Mouse (Mus musculus) mesoderm, embryonic 11.5 days (tissue): Measurements from ENCODE around the gene Sept11.

Experiments
- DNase-seq: peaks from one replicate; pipeline ENCODE4 v3.0.0-alpha.2; 2012; ENCODE audit warnings: low read depth, low spot score

The Sept11 gene

DNA sequence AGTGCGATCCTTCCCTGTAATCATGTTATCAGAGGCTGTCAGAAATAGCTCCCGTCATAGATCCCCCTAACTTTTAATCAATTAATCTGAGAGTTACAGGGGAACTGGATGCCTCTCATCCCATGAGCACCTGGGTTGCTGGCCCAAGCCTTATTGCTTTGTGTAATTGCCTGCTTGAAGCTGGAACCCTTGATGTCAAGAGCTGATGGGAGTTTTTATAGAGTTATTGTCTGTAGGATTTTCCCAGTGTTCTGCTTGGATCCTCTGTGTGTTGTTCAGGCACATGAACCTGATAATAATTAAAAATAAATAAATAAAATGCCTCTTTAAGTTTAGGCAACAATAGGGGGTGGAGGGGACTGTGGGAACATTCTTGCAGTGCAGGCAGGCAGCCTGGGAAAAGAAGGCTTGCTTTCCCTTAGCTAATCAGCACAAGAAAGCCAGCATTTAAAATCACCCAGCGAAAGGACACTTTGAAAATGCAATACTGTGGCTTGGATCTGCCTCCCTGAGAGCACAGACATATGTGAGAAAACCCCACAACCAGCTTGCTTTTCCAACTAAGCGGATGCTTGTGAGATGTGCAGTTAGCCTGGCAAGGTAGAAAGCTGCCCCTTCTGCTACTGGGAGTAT lies 33.8 kb downstream of the Sept11 start:
- DNase-seq, result no peak

DNA sequence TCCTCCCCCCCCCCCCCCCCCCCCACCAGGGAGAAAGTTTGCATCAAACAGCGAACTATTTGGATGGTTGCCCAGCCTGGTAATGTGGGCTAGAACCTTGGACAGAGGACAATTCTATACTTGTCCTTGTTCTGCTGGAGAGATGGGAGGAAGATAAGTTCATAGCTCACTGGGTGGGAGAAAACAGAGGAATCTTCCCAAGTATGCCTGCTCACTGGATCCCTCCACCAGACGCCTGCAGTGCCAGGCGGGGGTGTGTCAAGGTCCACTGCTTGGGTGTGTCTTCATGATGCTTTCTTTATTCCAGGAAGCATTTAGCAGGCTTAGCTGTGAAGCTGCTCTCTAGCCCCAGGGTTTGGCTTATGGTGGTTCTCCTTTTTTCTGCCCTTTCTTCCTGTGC lies 34.5 kb downstream of the Sept11 start:
- peak; percentile 46 for DNase-seq

DNA sequence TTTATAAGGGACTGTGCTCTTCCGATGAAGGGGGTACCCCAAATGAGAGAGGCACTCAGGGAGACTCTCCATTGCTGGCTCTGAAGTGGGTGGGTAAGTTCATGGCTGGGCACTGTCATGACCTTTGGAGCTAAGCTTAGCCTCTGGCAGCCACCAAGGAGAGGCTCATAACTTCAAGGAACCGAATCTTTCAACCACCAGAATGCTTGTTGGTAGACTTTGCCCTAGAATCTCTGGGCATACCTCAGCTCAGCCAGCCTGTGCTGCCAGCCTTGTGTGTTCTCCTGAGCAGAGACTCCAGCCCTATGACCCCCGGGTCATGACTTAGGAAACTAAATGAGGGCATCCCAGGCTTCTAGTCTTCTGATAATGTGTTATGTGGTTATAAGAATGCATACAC lies 35.5 kb downstream of the Sept11 start:
- no peak for DNase-seq

DNA sequence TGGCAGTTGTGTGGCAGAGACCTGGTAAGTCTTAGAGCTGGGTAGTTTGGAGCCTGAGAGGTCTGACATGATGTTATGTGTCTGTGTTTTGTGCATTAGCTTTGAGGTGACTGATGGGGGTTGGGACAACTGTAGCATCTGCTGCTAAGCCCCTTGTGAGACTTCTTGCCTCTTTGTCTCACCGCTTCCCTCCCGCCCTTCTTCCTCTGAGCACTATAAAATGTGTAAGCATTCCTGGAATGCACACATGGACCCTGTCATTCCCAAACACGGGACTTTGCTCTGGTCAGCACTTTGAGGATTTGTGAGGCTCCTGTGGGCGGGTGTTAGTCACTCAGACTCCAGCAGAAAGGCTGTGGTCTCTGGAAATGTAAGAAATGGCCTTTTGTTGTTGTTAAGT lies 36.7 kb downstream of the Sept11 start:
- peak; percentile 88 for DNase-seq

DNA sequence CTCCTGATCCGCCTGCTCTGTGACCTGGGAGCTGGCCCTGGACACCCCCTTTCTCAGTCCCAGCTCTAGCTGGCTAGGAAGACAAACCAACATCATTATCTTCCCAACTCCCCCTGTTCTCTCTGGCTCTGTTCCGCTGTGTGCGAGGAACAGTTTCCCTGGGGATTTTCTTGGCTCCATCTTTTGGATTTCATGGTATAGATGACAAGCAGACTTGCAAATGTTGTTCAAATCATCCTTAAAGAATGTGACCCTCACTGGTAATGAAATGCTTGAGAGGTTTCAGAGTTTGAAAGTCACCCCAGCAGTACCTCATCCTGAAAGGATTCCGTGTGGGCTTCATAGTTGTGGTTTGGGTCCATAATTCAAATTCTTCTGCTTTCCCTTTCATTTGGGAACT lies 38.2 kb downstream of the Sept11 start:
- no peak for DNase-seq

DNA sequence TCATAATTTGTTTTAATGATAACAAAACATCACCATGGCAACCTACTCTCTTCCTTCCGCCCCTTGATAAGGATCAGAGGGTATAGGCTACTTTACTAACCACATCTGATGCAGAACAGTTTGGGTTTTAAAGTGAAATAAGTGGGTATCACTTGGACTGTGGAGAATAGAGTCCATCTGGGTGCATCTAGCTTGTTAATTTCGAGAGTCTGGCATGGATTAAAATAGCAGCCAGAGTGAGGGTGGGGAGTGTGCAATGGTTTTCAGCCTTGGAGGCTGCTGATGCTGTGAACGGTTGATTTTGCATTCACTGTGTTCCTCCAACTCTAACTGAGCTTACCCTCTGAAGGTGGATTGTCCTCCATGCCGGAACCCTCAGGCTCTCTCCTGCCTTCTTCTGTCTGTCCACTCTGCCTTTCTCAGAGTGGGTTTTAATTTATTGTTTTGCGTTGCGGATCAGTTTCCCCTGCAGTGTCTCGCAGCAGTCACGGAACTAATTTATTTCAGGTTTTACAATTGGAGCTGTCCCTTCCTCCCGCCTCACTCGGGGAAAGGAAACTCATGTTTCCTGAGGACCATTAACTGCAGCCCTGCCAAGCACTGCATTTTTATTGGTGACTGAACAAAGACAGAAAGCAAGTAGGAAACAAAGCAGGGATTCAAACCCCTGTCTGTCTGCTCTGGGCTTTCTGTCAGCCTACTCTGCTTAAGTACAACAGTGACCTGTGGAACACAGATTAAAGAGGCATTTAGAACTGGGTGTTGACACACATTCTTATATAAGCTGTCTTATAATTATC lies 40.4 kb downstream of the Sept11 start:
- peak; percentile 65 for DNase-seq

DNA sequence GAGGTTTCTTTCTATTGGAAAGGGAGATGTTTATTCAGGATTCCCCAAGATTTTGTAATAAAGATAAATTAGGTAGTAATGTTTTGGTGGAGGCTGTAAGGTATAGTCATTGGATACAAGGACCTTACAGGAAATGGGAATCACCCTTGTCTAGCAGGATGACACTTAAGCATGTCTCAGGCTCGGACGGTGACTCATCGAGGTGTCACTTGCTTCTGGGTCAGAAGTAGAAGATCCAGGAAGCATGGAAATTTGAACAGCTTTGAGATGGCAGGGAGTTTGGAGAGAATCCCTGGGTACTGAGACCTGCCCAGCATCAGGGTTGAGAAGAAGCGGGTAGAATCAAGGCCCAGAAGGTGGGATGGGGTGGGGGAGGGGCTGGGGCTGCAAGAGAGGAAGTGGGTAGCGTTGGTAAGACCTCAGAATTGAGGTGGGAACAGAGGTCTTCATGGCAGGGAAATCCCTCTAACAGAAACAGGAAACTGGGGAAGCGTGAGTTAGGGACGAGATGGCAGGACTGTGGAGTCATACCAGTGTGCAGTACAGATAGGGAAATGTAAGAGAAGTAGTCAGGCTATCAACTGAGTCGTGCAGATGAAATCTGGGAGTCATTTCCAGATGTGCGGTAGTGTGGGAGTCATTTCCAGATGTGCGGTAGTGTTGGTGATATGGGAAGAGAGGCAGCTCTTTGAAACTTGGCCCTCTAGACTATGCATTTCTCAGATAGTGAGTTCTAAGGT lies 42.3 kb downstream of the Sept11 start:
- DNase-seq, result no peak

DNA sequence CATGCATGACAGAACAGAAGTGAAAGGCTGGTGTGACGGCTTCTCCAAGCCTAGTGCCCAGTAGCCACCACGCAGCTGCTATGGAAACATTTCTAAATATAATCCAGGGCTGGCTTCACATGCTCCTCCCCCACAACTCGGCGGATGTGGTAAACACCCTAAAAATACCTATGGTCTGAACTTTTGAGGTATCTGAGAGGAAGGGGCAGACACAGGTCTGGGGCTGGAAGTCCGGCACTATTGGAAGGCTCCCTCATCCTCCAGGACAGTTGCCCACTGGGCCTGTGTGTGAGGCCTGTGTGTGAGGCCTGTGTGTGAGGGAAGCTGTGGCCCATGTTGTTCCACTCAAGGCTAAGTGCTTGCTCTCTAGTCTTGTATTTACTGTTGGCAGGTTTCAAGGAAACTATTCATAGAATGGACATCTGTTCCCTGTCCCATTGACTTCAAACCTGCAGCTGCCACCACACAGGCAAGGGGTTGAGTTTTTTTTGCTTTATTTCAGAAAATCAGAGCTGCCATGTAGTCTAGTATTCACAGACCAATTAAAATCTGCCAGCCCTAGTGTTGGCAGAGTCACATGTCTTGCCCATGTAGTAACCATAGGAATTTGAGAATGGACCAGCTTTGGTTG lies 43.8 kb downstream of the Sept11 start:
- no peak for DNase-seq

DNA sequence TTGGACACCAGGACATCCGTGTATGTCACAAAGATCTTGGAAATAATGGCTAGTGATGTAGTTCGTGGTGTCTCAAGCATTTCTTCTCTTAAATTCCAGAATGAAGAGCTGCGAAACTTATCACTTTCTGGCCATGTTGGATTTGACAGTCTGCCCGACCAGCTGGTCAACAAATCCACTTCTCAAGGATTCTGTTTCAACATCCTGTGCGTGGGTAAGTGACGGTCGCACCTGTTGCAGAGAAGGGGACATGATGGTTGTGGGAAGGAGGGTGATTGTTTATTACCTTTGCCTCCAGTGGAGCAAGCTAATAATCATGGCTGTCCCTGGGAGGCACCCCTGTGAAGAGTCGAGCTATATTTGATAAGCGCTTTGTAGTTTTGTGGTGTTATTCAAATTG lies 46.1 kb downstream of the Sept11 start:
- no peak for DNase-seq

DNA sequence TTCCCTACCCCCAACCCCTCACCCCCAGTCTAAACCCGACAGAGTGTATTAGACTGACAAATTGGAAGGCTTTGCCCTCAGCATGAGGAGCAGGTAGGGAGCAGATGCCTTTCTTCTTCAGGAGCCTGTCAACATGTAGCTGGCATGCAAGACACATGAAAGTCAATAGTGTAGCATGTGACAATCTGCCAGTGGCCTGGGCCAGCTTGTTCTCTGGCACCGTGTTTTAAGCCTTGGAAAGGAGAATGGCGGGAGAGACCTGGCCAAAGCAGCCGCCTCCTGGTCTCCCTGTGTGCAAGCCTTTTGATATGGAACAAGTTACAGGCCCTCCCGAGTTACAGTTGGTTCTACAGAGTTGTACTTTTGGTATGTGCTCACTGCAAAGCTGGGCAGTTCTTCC lies 47.5 kb downstream of the Sept11 start:
- DNase-seq, result no peak

DNA sequence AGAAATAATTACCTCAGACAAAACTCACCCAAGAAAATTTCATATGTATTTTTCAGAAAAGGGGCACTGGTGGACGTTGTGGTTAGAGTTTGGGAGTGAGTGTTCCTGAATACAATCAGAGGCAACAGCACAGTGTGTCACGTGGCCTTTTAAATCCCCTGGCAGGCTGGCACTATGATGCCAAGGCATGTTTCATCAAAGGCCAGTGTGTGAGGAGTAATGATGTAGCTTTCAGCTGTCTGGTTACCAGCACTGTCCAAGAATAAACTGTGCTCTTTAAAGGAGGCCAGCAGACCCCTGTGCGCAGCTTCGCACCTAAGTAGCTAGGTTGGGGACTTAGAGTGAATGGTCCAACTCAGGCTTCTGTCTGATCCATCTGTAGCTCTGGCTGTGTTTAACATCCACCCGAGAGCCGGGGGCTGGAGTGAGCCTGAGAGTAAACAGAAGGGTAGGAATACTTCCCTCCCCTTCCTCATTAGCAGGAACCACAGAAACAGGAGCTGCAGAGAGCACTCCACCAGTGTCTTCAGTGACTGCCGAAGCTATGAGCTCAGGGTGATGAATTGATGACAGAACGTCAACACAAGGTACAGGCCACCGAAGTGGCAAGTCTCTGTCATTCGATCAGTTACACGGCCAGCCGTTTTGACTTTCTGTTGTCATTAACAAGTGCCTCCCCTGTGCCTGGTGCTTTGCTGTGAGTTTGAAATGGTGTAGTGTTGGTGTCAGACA lies 50.3 kb downstream of the Sept11 start:
- no peak for DNase-seq

DNA sequence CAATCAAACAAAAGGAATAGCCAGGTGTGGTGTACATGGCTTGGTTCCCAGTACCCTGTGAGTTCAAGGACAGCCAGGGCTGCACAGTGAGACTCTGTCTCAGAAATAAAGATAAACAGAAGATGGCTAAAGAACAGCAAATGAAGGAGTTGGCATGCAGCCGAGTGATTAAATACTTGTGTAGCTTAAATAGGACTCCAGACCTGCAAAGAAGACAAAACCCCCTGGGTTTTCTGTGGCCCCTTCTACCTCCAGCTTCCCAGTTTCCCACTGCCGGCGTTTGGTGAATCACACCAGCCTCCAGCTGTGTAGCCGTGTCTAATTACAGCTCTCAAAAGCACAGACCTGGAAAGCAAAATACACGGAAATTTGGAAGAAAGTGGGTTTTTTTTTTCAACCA lies 51.6 kb downstream of the Sept11 start:
- DNase-seq, result no peak

DNA sequence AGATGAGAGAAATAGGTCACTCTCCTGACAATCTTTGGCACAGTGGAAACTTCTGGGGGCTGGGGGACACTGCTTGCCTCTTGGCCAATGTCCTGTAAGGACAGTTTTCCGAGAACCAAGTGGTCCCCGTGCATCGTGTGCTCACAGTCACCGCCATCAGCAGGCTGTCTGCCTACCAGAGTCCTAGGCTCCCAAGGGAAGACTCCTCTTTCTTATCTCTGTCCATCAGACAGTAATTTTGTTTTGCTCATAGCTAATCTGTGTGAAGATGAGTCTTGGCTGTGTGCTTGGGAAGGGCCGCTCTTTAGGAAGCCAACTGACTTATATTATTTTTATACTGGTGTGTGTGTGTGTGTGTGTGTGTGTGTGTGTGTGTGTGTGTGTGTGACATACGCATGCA lies 52.3 kb downstream of the Sept11 start:
- no peak for DNase-seq

DNA sequence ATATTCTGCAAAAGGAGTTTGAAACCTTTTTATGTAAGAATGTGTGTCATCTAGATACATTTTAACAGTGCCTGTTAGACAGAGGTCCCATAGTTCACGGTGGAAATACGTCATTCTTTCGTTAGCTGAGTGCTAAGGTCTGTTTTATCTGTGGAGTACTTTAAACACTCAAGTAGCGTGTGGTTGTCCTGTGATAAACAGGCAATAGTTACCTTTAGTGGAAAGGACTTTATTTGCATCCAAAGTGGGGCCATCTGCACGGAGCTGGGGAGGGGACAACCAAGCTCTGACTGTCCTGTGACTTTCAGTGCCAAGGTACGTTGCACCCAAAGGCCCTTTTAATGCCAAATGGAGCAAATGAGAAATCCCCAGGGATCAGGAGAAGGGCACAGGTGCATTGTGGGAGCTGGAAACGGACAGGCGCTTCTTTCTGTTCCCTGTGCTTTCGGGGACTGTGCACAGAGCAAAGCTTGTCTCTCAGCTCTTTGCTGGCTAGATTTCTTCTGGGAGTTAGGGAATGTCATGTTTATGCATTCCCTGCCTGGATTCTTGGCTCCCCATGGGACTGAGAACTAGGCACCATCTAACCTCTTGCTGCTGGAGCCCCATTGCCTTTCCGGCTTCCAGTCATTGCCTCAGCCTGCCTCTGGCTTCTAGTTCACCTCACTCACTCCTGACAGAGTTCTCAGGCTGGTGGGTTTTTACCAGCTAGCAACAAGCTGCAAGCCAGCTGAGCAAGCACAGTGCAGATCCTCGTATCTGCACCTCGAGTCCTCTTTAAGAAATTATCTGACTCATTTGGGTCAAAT lies 56.9 kb downstream of the Sept11 start:
- DNase-seq, result no peak

DNA sequence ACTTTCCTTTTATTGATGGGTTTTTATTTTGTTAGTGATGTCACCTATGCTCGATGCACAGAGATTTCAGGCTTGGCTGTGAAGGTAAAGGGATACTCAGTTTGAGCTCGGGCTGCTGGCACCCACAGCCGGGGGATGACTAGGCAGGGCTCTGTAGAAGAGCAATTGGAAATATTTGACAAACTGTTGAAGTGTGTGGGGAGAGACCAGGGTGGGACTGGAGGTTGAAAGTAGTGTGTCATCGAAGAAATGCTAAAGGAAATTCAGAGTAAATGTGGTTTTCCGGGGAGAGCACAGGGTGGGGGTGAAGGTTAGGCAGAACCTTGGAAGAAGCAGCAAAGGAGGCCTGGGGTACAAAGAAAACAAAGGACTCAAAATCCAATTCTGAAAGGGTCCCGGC lies 58.7 kb downstream of the Sept11 start:
- DNase-seq, result no peak

DNA sequence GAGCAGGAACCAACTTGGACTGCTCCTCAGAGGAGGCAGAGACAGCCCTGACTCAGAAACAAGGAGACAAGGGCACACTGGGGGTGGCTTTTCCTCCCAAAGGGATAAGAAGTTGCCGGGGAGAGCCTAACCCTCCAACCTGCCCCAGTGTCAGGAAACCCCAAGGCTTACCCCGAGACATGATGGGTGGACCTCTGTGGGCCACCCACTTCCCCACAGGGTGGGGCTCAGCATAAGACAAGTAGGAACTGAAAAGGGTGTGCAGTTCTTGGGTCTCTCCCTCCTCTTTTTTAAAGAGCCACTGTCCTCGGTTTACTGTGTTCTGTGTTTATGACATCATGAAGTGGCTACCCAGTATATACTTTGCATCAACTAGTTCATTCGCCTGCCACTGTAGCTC lies 59.2 kb downstream of the Sept11 start:
- DNase-seq, result no peak

DNA sequence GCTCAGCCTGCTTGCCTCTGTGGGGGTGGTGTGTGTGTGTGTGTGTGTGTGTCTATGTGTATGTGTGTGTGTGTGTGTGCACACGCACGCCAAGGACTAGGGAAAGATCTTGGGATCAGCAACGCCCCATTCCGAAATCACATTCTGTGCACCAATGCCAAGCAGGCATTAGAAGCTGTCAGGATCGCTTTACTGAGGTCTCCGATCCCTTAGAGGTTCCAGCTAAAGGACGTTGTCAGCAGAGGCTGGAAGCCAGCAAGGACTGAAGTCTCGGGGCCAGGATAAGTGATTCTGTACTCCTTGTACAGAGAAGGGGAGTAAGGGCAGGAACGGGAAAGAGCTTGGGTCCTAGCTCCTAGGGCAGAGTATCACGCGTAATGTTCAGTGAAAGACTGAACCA lies 61.2 kb downstream of the Sept11 start:
- no peak for DNase-seq

DNA sequence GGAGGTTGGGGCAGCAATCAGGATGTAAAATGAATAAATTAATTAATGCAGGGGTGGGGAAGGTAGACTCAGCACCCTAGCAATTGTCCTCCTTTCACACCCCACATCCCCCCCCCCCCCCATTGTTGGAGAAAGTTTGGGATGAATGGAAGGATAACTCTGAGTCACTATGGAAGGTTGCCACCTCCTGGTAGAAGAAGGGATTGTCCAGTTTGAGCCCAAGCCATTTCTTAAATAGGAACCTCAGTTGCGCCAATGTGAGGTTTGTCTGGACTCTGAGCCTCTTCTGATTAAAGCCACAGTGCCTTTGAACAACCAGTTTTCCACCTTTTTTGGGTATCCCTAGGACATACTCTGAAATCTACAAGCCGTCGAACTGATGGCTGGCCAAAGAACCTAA lies 70.3 kb downstream of the Sept11 start:
- DNase-seq, result peak; percentile 54

DNA sequence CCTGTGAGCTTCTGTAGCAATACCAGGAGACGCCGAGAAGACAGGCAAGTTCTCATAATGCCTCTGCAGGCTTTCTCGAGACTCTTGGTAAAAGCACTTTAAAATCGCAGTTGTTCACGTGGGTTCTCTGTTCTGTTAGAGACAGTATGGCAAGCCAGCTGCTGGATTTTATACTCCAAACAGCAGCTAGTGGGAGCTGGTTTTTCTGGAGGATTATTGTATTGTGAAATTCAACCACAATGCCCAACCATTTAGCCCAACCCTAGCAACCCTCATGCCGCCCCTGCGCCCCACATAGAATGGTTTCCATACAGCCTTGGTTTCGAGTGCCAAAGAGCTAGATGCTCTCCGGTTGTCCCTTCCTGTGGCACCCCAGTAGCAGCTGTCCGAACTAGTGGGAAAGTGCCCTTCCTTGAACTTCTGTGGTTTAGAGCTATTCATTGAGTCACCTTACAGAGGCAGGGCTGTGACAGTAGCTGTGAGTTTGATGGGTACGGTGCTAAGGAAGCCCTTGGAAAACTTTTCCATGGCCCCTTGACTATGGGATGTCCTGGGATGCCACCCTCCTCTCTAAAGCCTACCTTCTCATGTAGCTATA lies 74.8 kb downstream of the Sept11 start:
- no peak for DNase-seq

DNA sequence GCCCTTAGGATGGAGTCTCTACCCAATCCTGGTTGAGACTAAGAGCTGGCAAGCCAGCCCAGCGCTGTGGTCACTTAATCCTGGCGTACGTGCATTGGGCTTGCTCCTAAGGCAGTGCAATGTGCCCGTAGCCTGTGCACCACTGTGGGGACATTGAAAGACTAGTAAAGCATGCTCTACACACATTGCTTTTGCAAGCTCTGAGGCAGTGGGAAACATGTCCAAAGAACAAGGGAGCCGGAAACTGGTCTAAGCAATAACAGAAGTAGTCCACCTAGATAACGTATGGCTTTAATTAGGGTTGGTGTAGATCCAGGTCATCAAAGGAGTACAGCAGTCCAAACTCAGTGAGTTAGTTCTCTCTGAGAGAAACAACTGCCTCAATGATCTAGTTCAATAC lies 75.4 kb downstream of the Sept11 start:
- DNase-seq, result no peak
